Mouse (Mus musculus): ENCODE measurements around the gene Stkld1.

DNA sequence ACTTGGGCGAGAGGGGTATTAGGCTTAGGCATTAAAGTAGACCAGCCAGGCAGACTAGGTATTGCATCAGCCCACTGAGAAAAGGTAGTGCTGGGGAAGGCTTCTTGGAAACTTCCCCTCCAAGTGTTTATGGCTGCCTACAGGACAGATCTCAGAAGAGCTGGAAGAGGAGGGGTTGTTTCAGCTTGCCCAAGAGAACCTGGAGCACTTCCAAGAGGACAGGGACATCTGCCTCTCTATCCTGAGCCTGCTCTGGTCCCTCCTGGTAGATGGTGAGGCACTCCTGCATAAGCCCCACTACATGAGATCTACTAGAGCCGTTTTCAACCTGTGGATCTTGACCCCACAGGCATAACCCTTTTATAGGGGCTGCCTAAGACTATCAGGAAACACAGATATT, 16.6 kb downstream of the Stkld1 start:
- TF ChIP-seq CTCF (IDR thresholded peaks at IDR 0.05; ENCODE audit: control insufficient read depth, insufficient read depth, insufficient replicate concordance, low read depth, low read length): no peak
- no peak for TF ChIP-seq POLR2A (IDR thresholded peaks at IDR 0.05; ENCODE audit: control insufficient read depth, low read depth, low read length)

Measured in testis, adult 2 months (tissue).